Mouse (Mus musculus) CD4-positive helper T cell, adult 2 months (primary cell): ENCODE data around the gene Gm10638.

Source experiments
- DNase-seq: peaks from one replicate; pipeline ENCODE4 v3.0.0-alpha.2; 2012; ENCODE audit warnings: low read depth, missing footprints, low spot score

The Gm10638 gene

DNA sequence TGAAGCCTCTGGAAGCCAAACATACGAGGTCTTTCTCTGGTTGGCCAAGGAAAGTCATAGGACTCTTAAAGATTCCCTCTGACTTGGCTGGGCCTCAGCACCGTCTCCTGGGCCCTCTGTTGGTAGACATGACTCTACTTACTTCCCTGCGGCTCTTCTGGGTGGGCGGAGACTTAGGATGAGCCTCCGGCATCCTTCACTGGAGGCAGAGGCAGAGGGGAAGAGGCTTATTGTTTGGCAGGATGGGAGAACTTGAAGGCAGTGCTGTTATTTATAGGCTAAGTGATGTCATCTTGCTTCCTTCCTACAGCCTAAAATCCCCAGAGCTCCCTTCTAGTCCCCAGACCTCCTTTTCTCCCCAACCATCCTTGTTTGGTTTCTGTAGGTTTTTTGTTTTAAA lies 41.0 kb downstream of the Gm10638 start:
- DNase-seq: no peak

DNA sequence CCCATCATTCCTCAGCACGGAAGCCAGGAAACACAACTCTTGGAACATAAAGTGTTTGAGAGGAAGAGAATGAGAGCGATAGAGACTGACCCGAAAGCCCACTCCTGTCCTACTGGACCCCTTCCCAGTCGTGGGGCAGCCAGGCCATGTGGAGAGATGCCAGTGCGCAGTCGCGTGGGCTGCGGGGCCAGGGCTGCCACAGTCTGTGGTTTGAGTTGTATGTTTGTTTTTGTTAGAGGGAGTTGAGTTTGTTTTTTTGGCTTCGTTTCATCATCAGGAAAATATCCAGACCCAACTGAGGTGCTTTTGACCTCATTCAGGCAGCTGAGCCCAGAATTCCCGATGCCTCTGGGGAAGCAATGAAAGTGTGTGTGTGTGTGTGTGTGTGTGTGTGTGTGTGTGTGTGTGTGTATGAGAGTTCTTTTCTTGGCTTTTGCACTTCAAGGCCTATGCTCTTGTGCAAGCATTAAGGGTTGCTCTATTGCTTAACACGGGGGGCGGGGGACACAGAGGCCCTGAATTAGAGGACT lies 42.5 kb downstream of the Gm10638 start:
- DNase-seq: no peak

DNA sequence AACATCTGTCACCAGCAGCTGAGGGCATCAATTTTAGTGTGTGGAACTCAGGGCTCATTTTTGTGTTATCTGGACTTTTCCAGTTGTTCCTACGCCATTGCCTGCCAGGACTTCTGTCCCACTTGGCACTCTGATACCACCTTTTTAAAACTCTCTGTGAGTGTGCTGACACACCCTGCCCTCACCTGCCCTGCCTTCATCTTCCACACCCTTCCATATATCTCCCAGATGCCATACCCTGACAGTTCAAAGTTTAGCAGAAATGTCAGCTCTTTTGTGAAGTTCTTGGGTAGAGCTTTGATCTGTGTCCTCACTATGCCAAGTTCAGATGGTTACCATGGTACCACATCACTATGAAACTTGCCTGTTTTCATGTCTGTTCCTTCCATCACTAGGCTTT lies 44.1 kb downstream of the Gm10638 start:
- peak; percentile 27 for DNase-seq

DNA sequence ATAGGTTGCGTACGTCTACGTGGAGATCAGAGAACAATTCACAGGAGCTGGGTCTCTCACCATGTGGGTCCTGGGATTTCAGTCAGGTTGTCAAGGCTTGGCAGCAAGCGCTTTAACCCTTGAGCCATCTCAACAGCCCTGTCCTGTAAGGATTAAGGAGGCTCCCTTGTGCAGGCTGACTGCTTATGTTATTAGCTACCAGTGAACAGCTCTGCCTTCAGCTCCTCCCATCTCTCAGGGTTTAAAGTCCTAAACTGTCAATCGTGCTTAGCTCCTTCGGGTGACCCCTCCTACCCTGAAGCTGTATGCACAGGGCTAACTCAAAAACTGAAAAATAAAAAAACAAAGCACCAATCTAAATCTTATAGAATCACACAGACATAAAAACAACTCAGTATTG lies 46.0 kb downstream of the Gm10638 start:
- DNase-seq: no peak

DNA sequence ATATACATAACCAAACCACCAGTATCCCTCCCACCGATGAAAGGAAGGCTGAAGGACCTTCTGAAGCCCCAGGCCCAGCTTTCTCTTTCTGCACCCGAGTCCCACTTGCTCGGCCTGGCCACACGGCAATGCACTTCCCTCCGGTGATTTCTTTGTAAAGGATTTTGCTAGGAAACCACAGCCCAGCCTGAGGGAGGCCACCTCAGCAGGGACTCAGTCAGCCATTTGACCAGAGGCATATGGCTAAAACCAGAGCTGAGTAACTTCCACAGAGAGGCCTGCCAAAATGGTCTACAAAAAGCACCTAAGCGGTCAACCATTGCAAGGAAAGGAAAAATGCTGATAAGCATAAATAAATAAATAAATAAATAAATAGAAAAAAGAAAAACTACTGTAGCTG lies 49.2 kb downstream of the Gm10638 start:
- no peak for DNase-seq
